Mouse (Mus musculus) inflammation-experienced regulatory T-cells (primary cell): Measurements from ENCODE around the gene Olfr725. TPM values are rescaled to one million over a fixed set of nuclear protein-coding genes. Genes with fewer than 3 reads are reported as not detected.

ENCODE experiments used
- polyA plus RNA-seq, 2 experiments: library from polyadenylated mRNA; unstranded; fragments of 100-300 nt; shearing (Covaris generic); gene quantifications; one replicate each; pipeline ENCODE4 v1.2.1; 2017

The Olfr725 gene
- polyA plus RNA-seq = not detected

DNA sequence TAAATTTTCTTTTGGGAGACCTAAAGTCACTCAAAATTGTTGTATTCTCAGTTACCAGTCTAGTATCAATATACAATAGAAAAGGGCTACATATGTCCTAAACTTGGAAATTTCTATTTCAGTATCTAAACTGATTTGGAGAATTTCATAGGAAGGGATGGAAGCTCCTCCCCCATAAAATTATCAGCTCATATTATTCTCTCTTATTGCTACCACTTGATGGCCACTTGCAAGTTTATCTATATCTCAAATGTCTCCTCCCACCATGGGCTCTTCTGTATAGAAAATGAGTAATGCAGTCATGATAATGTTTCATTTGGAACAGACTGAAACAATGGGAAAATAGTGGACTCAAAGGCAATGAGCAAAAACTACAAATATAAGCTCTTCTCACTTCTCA lies at the start of gene Olfr725:
Gene Olfr725, minus strand, starts transcription at position 101 of the 400 bp plus-strand sequence.

Other genes starting within 250 kb of the Olfr725 start
- 1 to 10 TPM in 1 of 2 experiments, not detected in 1; 1.2 TPM for gene Olfr722, start 138.4 kb downstream of the Olfr725 start, polyA plus RNA-seq
- not detected for gene Olfr723, start 108.6 kb downstream of the Olfr725 start, polyA plus RNA-seq
- not detected for gene Olfr724, start 77.1 kb downstream of the Olfr725 start, polyA plus RNA-seq
- under 1 TPM; 0.22 to 0.37 TPM for gene Olfr726, start 50.6 kb upstream of the Olfr725 start, polyA plus RNA-seq
- under 1 TPM in 1 of 2 experiments, not detected in 1; 0.89 TPM for gene Olfr727, start 82.8 kb upstream of the Olfr725 start, polyA plus RNA-seq
- under 1 TPM in 1 of 2 experiments, not detected in 1; 0.42 TPM for gene Olfr728, start 102.3 kb upstream of the Olfr725 start, polyA plus RNA-seq
- gene Olfr729, start 112.5 kb upstream of the Olfr725 start, polyA plus RNA-seq = under 1 TPM; 0.08 to 0.43 TPM
- not detected for gene Olfr730, start 147.8 kb upstream of the Olfr725 start, polyA plus RNA-seq
- gene Olfr731, start 201.5 kb upstream of the Olfr725 start, polyA plus RNA-seq = under 1 TPM; 0.10 to 0.11 TPM
- under 1 TPM; 0.17 to 0.23 TPM for gene Olfr732, start 243.8 kb upstream of the Olfr725 start, polyA plus RNA-seq